Mouse (Mus musculus): ENCODE measurements at regions not wholly inside any gene's neighbourhood (a gene's known extent, or its start where the extent isn't known, plus 50 kb on each side); places are given as distances from the start of the nearest gene placed in this dataset.

DNA sequence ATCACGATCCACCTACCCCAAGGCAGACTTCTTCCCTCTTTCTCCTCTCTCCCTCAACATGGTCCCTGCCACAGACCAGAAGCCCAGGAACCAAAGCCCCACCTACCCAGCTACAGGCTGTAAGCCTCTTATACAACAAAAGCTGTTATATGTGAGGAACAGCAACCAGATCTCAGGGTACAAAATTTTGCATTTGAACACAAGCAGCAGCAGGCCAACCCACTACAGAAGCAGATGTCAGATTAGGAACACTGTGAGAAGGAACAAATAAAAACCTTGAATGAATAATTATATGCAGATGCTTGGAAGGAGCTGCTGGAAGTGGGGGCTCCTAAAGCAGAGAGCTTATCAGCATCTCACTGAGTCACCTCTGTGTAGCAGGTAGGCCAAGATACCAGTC lies 444.8 kb downstream of the Tox3 start:
- no peak for TF ChIP-seq CTCF (IDR thresholded peaks at IDR 0.05; ENCODE audit: control insufficient read depth, insufficient read depth, low read length)
- no peak for TF ChIP-seq POLR2A (IDR thresholded peaks at IDR 0.05; ENCODE audit: borderline replicate concordance, control insufficient read depth, low read depth, low read length)

Data from bone marrow, adult 2 months (tissue).